Mouse (Mus musculus): ENCODE data around the gene Mt4. TPM values are rescaled to one million over a fixed set of nuclear protein-coding genes. Genes with fewer than 3 reads are reported as not detected.

Mt4 gene
- 490 and 754 TPM in 2 replicates for polyA plus RNA-seq (2012; rRNA removed)

GRCm38 (mm10) chr8:94136933-94137332, at the start of gene Mt4:
TSS of gene Mt4 (plus strand) at chr8:94137197.

GRCm38 (mm10) chr8:94098081-94098974, 38.7 kb upstream of the Mt4 start, which contains the start of gene Bbs2:
TSS of gene Bbs2 (minus strand) at chr8:94098928.

GRCm38 (mm10) chr8:94152513-94153300, 15.7 kb downstream of the Mt4 start, which contains the start of gene Mt3:
TSS of gene Mt3 (plus strand) at chr8:94152607.

GRCm38 (mm10) chr8:94172075-94172808, 35.2 kb downstream of the Mt4 start, which contains the start of gene Mt2:
TSS of gene Mt2 (plus strand) at chr8:94172664.

GRCm38 (mm10) chr8:94178857-94179712, 42.1 kb downstream of the Mt4 start, which contains the start of gene Mt1:
TSS of gene Mt1 (plus strand) at chr8:94179082.

Other genes starting within 250 kb of the Mt4 start
- gene Amfr, start 124.4 kb upstream of the Mt4 start, polyA plus RNA-seq (2012; rRNA removed) = 46.5 and 52.2 TPM in 2 replicates
- gene Nudt21, start 100.2 kb upstream of the Mt4 start, polyA plus RNA-seq (2012; rRNA removed) = 40.4 and 64.7 TPM in 2 replicates
- gene Ogfod1, start 100.0 kb upstream of the Mt4 start, polyA plus RNA-seq (2012; rRNA removed) = 1.2 and 1.5 TPM in 2 replicates
- 6.0 and 6.1 TPM in 2 replicates for gene Bbs2, start 38.3 kb upstream of the Mt4 start, polyA plus RNA-seq (2012; rRNA removed)
- gene Mt3, start 15.4 kb downstream of the Mt4 start, polyA plus RNA-seq (2012; rRNA removed) = 1.5 and 1.9 TPM in 2 replicates
- 113 and 140 TPM in 2 replicates for gene Mt2, start 35.5 kb downstream of the Mt4 start, polyA plus RNA-seq (2012; rRNA removed)
- gene Mt1, start 41.9 kb downstream of the Mt4 start, polyA plus RNA-seq (2012; rRNA removed) = 2,132 and 2,999 TPM in 2 replicates
- gene Nup93, start 77.4 kb downstream of the Mt4 start, polyA plus RNA-seq (2012; rRNA removed) = 3.2 and 4.9 TPM in 2 replicates
- 0.11 and 0.13 TPM in 2 replicates for gene Slc12a3, start 192.0 kb downstream of the Mt4 start, polyA plus RNA-seq (2012; rRNA removed)
- 178 and 375 TPM in 2 replicates for gene Herpud1, start 249.2 kb downstream of the Mt4 start, polyA plus RNA-seq (2012; rRNA removed)

All from stomach, adult 2 months (tissue).